Mouse (Mus musculus) MN1 (cell line): ENCODE data around the gene Asb18.

Source experiments
- DNase-seq: peaks from one replicate; pipeline ENCODE4 v3.0.0-alpha.2; 2016; ENCODE audit warnings: low spot score

Asb18 gene

GRCm38 (mm10) chr1:89969714-89970110 is 44.8 kb downstream of the Asb18 start:
- DNase-seq = no peak

- DNase-seq = no peak
Measured at GRCm38 (mm10) chr1:89969072-89969713, 45.3 kb downstream of the Asb18 start.

GRCm38 (mm10) chr1:89968111-89968851 is 46.2 kb downstream of the Asb18 start:
- DNase-seq = no peak

- no peak for DNase-seq
Measured at GRCm38 (mm10) chr1:89967585-89967984, 46.9 kb downstream of the Asb18 start.

GRCm38 (mm10) chr1:89964426-89964825 is 50.0 kb downstream of the Asb18 start:
- DNase-seq = no peak

- DNase-seq = no peak
Measured at GRCm38 (mm10) chr1:89963296-89963695, 51.2 kb downstream of the Asb18 start.

GRCm38 (mm10) chr1:89962092-89962491 is 52.4 kb downstream of the Asb18 start:
- no peak for DNase-seq

GRCm38 (mm10) chr1:89959393-89959792 is 55.1 kb downstream of the Asb18 start:
- no peak for DNase-seq

GRCm38 (mm10) chr1:89943202-89943601 is 71.3 kb downstream of the Asb18 start:
- DNase-seq = peak; percentile 75

- no peak for DNase-seq
Measured at GRCm38 (mm10) chr1:89942395-89942976, 72.0 kb downstream of the Asb18 start.

GRCm38 (mm10) chr1:89941701-89942381 is 72.6 kb downstream of the Asb18 start:
- peak; percentile 21 for DNase-seq

- no peak for DNase-seq
Measured at GRCm38 (mm10) chr1:89940961-89941524, 73.4 kb downstream of the Asb18 start.

- no peak for DNase-seq
Measured at GRCm38 (mm10) chr1:89939981-89940726, 74.3 kb downstream of the Asb18 start.

- DNase-seq = no peak
Measured at GRCm38 (mm10) chr1:89939596-89939960, 74.9 kb downstream of the Asb18 start.

GRCm38 (mm10) chr1:89938884-89939595 is 75.4 kb downstream of the Asb18 start:
- no peak for DNase-seq

- no peak for DNase-seq
Measured at GRCm38 (mm10) chr1:89935493-89936348, 78.7 kb downstream of the Asb18 start.

- DNase-seq = no peak
Measured at GRCm38 (mm10) chr1:89934316-89935260, 79.9 kb downstream of the Asb18 start.

GRCm38 (mm10) chr1:89933786-89934185 is 80.7 kb downstream of the Asb18 start:
- DNase-seq = no peak

GRCm38 (mm10) chr1:89933028-89933427 is 81.4 kb downstream of the Asb18 start:
- no peak for DNase-seq
